Mouse (Mus musculus) ES-E14 (cell line): Measurements from ENCODE around the gene Trim69. TPM values are rescaled to one million over a fixed set of nuclear protein-coding genes. Genes with fewer than 3 reads are reported as not detected.

ENCODE experiments used
- DNase-seq: peaks from one replicate; pipeline ENCODE4 v3.0.0-alpha.2; 2013; ENCODE audit warnings: low read depth, low spot score
- H3K27ac ChIP-seq: 2 replicates; pipeline ENCODE4 v1.5.1; 2012; ENCODE audit warnings: low read depth, mild to moderate bottlenecking, low read length, moderate library complexity, mixed read lengths; ENCODE audit not compliant: poor library complexity, insufficient read depth, severe bottlenecking
- H3K36me3 ChIP-seq: 2 replicates; pipeline ENCODE4 v1.6.1; 2012; ENCODE audit warnings: mild to moderate bottlenecking, low read length, moderate library complexity, mixed read lengths; ENCODE audit not compliant: control insufficient read depth, poor library complexity, insufficient read depth, severe bottlenecking
- H3K4me1 ChIP-seq, 2 experiments: fragments of 150-350 bp in 1 of 2; sonication (generic) in 1 of 2; 2 replicates each; pipeline ENCODE4 v1.6.1; 2012; ENCODE audit warnings: low read length in 2 of 2, mild to moderate bottlenecking in 1 of 2, mixed read lengths in 1 of 2; ENCODE audit not compliant: control insufficient read depth in 2 of 2, insufficient read depth in 2 of 2, poor library complexity in 1 of 2
- H3K4me3 ChIP-seq, 2 experiments: fragments of 150-350 bp in 1 of 2; sonication (generic) in 1 of 2; 2 replicates each; pipeline ENCODE4 v1.5.1; 2012; ENCODE audit warnings: low read length in 2 of 2, low read depth in 1 of 2, mild to moderate bottlenecking in 1 of 2, mixed read lengths in 1 of 2; ENCODE audit not compliant: insufficient read depth in 1 of 2, poor library complexity in 1 of 2, severe bottlenecking in 1 of 2
- H3K9ac ChIP-seq: 2 replicates; pipeline ENCODE4 v1.6.1; 2012; ENCODE audit warnings: low read depth, mild to moderate bottlenecking, low read length, mixed read lengths; ENCODE audit not compliant: poor library complexity, insufficient read depth, severe bottlenecking
- H3K9me3 ChIP-seq: fragments of 150-350 bp; sonication (generic); 2 replicates; pipeline ENCODE4 v1.6.1; 2012; ENCODE audit warnings: low read depth, mild to moderate bottlenecking, low read length; ENCODE audit not compliant: control insufficient read depth, insufficient read depth
- CHD2 ChIP-seq: IDR thresholded peaks from 2 replicates; pipeline ENCODE4 v1.6.1; 2014; ENCODE audit warnings: mild to moderate bottlenecking, low read depth, low read length, inconsistent platforms
- HCFC1 ChIP-seq: IDR thresholded peaks from 2 replicates; pipeline ENCODE4 v1.6.1; 2012; ENCODE audit warnings: low read length, inconsistent platforms, borderline replicate concordance; ENCODE audit not compliant: insufficient read depth
- MAFK ChIP-seq: IDR thresholded peaks from 2 replicates; pipeline ENCODE4 v1.6.1; 2014; ENCODE audit warnings: mild to moderate bottlenecking, low read depth, low read length, inconsistent platforms; ENCODE audit not compliant: insufficient read depth
- ZC3H11A ChIP-seq: IDR thresholded peaks from 2 replicates; pipeline ENCODE4 v1.6.1; 2012; ENCODE audit warnings: low read depth, mild to moderate bottlenecking, inconsistent platforms, low read length, borderline replicate concordance
- ZNF384 ChIP-seq: IDR thresholded peaks from 2 replicates; pipeline ENCODE4 v1.6.1; 2012; ENCODE audit warnings: low read depth, low read length, inconsistent platforms
- in situ Hi-C, 2 experiments: fragments of 600-800 bp; cut with MboI; formaldehyde crosslinking; loops; one replicate each; pipeline ENCODE4 v1.15.1; 2025; ENCODE audit warnings: low sequenced_read_pairs in 2 of 2, inconsistent platforms in 1 of 2; ENCODE audit not compliant: unreplicated experiment in 2 of 2
- total RNA-seq: library from RNA; depleted of rRNA; stranded (reverse); fragments of 300-350 nt; gene quantifications from 2 replicates; pipeline ENCODE4 v1.2.3, GENCODE M21; 2012

Trim69 gene
- total RNA-seq, 1 experiment = not detected

- in situ Hi-C loops = no loop called here
- Histone ChIP-seq H3K9me3 (no peaks in the 10 kb centered on the region; the same call in 1 of the 2 replicates), H3K4me3 (no peak overlapping the region), H3K27ac (no peak overlapping the region), H3K36me3 (no peaks in the 10 kb centered on the region), H3K9ac (no peak overlapping the region), H3K4me1 (0 out of 4 replicates have a peak, but pooled peaks cover 0 to 2% of the 10 kb centered on the region in 2 experiments)
- TF ChIP-seq HCFC1 (no peak), ZC3H11A (no peak), ZNF384 (no peak), CHD2 (no peak), MAFK (no peak)
- no peak for DNase-seq
These were observed 9.3 kb upstream of the Trim69 start for GRCm38 (mm10) chr2:122151221-122151620.

DNA sequence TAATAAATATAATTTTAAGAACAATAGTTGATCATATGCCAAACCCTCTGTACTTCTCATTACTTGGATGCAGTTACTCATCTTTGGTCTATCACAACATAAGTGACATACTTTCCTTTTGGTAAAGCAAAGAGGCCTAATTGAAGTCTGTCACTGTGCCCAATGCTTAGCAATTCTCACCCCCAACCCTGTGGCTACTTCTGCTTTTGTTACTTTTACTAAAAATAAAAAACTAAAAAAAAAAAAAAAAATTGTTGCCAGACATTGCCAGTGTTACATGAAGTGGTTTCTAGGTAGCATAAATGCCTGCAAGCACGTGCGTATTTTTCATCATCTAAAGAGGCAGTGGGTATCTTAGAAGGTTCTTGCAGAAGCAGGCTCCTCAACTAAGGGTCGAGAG, 7.7 kb upstream of the Trim69 start:
- no peak for DNase-seq
- H3K36me3 ChIP-seq = no peaks in the 10 kb centered on the region
- H3K4me3 ChIP-seq = no peak overlapping the region
- no peaks in the 10 kb centered on the region; the same call in 1 of the 2 replicates for H3K9me3 ChIP-seq
- H3K4me1 ChIP-seq = peaks cover 0 to 2% of the 10 kb centered on the region in 2 experiments; a peak in 1 of 4 replicates
- in situ Hi-C loops = no loop called here
- TF ChIP-seq ZC3H11A (no peak), HCFC1 (no peak), MAFK (no peak), CHD2 (no peak), ZNF384 (no peak)
- H3K9ac ChIP-seq = no peak overlapping the region
- no peak overlapping the region for H3K27ac ChIP-seq

DNA sequence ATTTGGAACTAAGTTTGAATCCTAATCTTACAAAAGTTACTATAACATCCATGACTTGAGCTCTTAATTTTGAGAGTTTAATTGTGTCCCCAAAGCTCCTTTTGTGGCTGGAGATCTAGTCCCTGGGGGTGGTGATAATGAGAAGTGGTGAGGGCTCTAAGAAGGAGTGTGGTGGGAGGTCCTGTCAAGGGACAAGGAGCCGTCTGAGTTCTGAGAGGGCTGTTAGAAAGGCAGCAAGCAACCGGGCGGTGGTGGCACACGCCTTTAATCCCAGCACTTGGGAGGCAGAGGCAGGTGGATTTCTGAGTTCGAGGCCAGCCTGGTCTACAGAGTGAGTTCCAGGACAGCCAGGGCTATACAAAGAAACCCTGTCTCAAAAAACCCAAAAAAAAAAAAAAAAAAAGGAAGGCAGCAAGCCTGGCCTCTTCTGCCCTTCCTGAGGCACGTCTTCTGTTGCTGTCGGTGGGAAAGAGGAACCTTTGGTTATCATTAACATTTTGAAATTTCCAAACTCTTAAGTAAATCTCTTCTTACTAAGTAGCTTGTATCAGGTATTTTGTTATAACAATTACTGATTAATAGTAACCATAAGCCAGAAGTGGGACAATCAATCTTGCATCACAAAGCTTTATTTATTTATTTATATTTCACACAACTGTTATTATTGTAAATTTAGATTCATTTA, 6.7 kb upstream of the Trim69 start:
- H3K4me3 ChIP-seq = no peak overlapping the region
- no peak for TF ChIP-seq MAFK
- TF ChIP-seq HCFC1 = no peak
- no peak for TF ChIP-seq CHD2
- TF ChIP-seq ZNF384 = no peak
- no peak for TF ChIP-seq ZC3H11A
- no peaks in the 10 kb centered on the region for H3K36me3 ChIP-seq
- in situ Hi-C loops = no loop called here
- H3K9ac ChIP-seq = no peak overlapping the region
- no peak for DNase-seq
- no peaks in the 10 kb centered on the region; the same call in 1 of the 2 replicates for H3K9me3 ChIP-seq
- H3K27ac ChIP-seq = no peak overlapping the region
- H3K4me1 ChIP-seq = peaks cover 0 to 2% of the 10 kb centered on the region in 2 experiments; a peak in 1 of 4 replicates

- Histone ChIP-seq H3K4me3 (no peak overlapping the region), H3K9me3 (no peaks in the 10 kb centered on the region; the same call in 1 of the 2 replicates), H3K9ac (no peak overlapping the region), H3K27ac (no peak overlapping the region), H3K36me3 (no peaks in the 10 kb centered on the region), H3K4me1 (peaks cover 0 to 2% of the 10 kb centered on the region in 2 experiments; a peak in 1 of 4 replicates)
- DNase-seq = no peak
- TF ChIP-seq ZC3H11A = no peak
- no peak for TF ChIP-seq HCFC1
- in situ Hi-C loops = no loop called here
These were observed 6.0 kb upstream of the Trim69 start for GRCm38 (mm10) chr2:122154479-122154878.

DNA sequence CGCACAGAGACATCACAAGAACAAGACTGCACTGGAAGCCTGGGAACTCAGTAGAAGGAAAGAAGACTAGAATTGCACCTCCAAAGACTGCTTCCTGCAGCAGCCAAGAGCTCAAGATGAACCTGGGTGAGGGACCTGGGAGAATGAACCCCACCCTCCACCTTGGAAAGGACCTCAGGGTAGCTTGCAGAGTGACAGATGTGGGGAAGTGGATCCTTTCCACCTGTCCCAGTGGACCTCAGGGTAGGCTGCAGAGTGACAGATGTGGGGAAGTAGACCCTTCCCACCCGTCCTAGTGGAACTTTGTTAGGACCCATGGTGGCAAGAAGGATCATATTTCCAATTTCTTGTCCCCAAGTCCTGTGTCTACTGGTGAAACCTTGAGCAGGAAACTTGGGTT, 5.2 kb upstream of the Trim69 start:
- Histone ChIP-seq H3K27ac (no peak overlapping the region), H3K9ac (no peak overlapping the region), H3K4me3 (no peak overlapping the region), H3K4me1 (peaks cover 0 to 2% of the 10 kb centered on the region in 2 experiments; a peak in 1 of 4 replicates), H3K36me3 (no peaks in the 10 kb centered on the region), H3K9me3 (no peaks in the 10 kb centered on the region; the same call in 1 of the 2 replicates)
- no peak for DNase-seq
- in situ Hi-C loops = no loop called here
- TF ChIP-seq ZNF384 = no peak
- TF ChIP-seq HCFC1 = no peak
- TF ChIP-seq MAFK = no peak
- no peak for TF ChIP-seq CHD2
- no peak for TF ChIP-seq ZC3H11A
